ENCODE assay signal across 24 mouse cellular contexts in genomic region chr3:17238407-17238806, GRCm38 (mm10).
DNase-seq lines count a peak whose midpoint lies in the region; ATAC-seq and TF ChIP-seq lines count a peak whose summit lies in the region.
"Had no signal": no experiment of that assay in that cellular context is flagged by ENCODE, and none has a peak within 500 bp of the region (broad histone marks: within the 10 kb centered on the region; RNA-seq: fewer than 3 reads in every experiment).

No protein-coding gene starts in this region.

- no peaks in the 10 kb centered on the region for H3K4me1 ChIP-seq in hindbrain, embryonic 11.5 days (replicated peaks; ENCODE audit: control insufficient read depth, insufficient read depth, low read length)
- no peaks in the 10 kb centered on the region for H3K4me1 ChIP-seq in hindbrain, postnatal 0 days (ENCODE audit: insufficient read depth, low read length)
- H3K4me1 ChIP-seq in ES-E14 (ENCODE audit: control insufficient read depth in 2 of 2, insufficient read depth in 2 of 2, low read length in 2 of 2, poor library complexity in 1 of 2) = no peaks in the 10 kb centered on the region
- H3K4me1 ChIP-seq: embryonic facial prominence, embryonic 13.5 days; embryonic facial prominence, embryonic 15.5 days; forebrain, embryonic 10.5 days; forebrain, embryonic 12.5 days had no signal

- H3K27ac ChIP-seq in hindbrain, embryonic 11.5 days (ENCODE audit: low read depth, low read length) = no peak overlapping the region
- H3K27ac ChIP-seq in hindbrain, postnatal 0 days = no peak overlapping the region
- no peak overlapping the region for H3K27ac ChIP-seq in ES-E14 (ENCODE audit: insufficient read depth, low read depth, low read length, poor library complexity, severe bottlenecking)
- H3K27ac ChIP-seq: embryonic facial prominence, embryonic 13.5 days; embryonic facial prominence, embryonic 15.5 days; forebrain, embryonic 10.5 days; forebrain, embryonic 12.5 days had no signal

- WGBS in hindbrain, embryonic 11.5 days = 11% methylated on average over 1 of the region's 1 CpGs
- 9% methylated on average over 1 of the region's 1 CpGs for WGBS in hindbrain, postnatal 0 days

- H3K4me3 ChIP-seq in hindbrain, embryonic 11.5 days (ENCODE audit: low read depth, low read length) = no peak overlapping the region
- H3K4me3 ChIP-seq in hindbrain, postnatal 0 days (ENCODE audit: low read length) = no peak overlapping the region
- no peak overlapping the region for H3K4me3 ChIP-seq in ES-E14 (ENCODE audit: insufficient read depth in 1 of 2, low read depth in 1 of 2, low read length in 2 of 2, poor library complexity in 1 of 2, severe bottlenecking in 1 of 2)
- H3K4me3 ChIP-seq: embryonic facial prominence, embryonic 13.5 days; embryonic facial prominence, embryonic 15.5 days; erythroblast, embryonic 14.5 days; forebrain, embryonic 10.5 days; forebrain, embryonic 12.5 days had no signal

- in situ Hi-C loops in ES-E14 (cut with MboI; ENCODE audit: low sequenced_read_pairs in 2 of 2, unreplicated experiment in 2 of 2) = no loop called here

- H3K36me3 ChIP-seq in hindbrain, embryonic 11.5 days (ENCODE audit: control insufficient read depth, insufficient read depth, low read length) = no peaks in the 10 kb centered on the region
- no peaks in the 10 kb centered on the region for H3K36me3 ChIP-seq in hindbrain, postnatal 0 days (ENCODE audit: insufficient read depth, low read length)
- no peaks in the 10 kb centered on the region for H3K36me3 ChIP-seq in ES-E14 (ENCODE audit: control insufficient read depth, insufficient read depth, low read length, poor library complexity, severe bottlenecking)
- H3K36me3 ChIP-seq: embryonic facial prominence, embryonic 13.5 days; embryonic facial prominence, embryonic 15.5 days; forebrain, embryonic 10.5 days; forebrain, embryonic 12.5 days had no signal

- H3K4me2 ChIP-seq in hindbrain, embryonic 11.5 days (replicated peaks; ENCODE audit: low read depth, low read length) = no peak overlapping the region
- no peak overlapping the region for H3K4me2 ChIP-seq in hindbrain, postnatal 0 days (ENCODE audit: low read depth, low read length)
- H3K4me2 ChIP-seq: embryonic facial prominence, embryonic 13.5 days; embryonic facial prominence, embryonic 15.5 days; forebrain, embryonic 12.5 days had no signal

- no peak overlapping the region for H3K9ac ChIP-seq in hindbrain, embryonic 11.5 days (ENCODE audit: low read depth, low read length)
- no peak overlapping the region for H3K9ac ChIP-seq in hindbrain, postnatal 0 days (replicated peaks; ENCODE audit: low read length)
- H3K9ac ChIP-seq in ES-E14 (ENCODE audit: insufficient read depth, low read depth, low read length, poor library complexity, severe bottlenecking) = no peak overlapping the region
- H3K9ac ChIP-seq: embryonic facial prominence, embryonic 13.5 days; embryonic facial prominence, embryonic 15.5 days; forebrain, embryonic 12.5 days had no signal

- H3K9me3 ChIP-seq in hindbrain, embryonic 11.5 days (ENCODE audit: control insufficient read depth, low read length) = no peaks in the 10 kb centered on the region
- H3K9me3 ChIP-seq in hindbrain, postnatal 0 days (ENCODE audit: low read length) = no peaks in the 10 kb centered on the region
- no peaks in the 10 kb centered on the region for H3K9me3 ChIP-seq in ES-E14 (ENCODE audit: control insufficient read depth, insufficient read depth, low read depth, low read length)
- H3K9me3 ChIP-seq: embryonic facial prominence, embryonic 13.5 days; embryonic facial prominence, embryonic 15.5 days; forebrain, embryonic 10.5 days; forebrain, embryonic 12.5 days had no signal

- no peak for TF ChIP-seq CTCF in hindbrain, postnatal 0 days (IDR thresholded peaks at IDR 0.05; ENCODE audit: low read depth)

- no peak for ATAC-seq in hindbrain, embryonic 11.5 days (ENCODE audit: low FRiP score)
- no peak for ATAC-seq in hindbrain, postnatal 0 days
- ATAC-seq: forebrain, embryonic 14.5 days; forebrain, embryonic 16.5 days had no signal

- DNase-seq in hindbrain, embryonic 11.5 days (ENCODE audit: low spot score) = peak; percentile 5
- DNase-seq in hindbrain, postnatal 0 days (ENCODE audit: low spot score) = no peak
- DNase-seq in ES-CJ7 (ENCODE audit: low read depth, low spot score) (peak; percentile 83), ES-E14 (ENCODE audit: low read depth, low spot score) (peak; percentile 43), ZHBTc4 (ENCODE audit: low read depth, low spot score) (peak; percentile 67)
- DNase-seq in thymus, postnatal 10 days (ENCODE audit: low spot score in 2 of 2) = no peak
- DNase-seq in retina, embryonic 14.5 days (ENCODE audit: low spot score) = no peak
- DNase-seq: adrenal gland, adult 2 months; adrenal gland, postnatal 10 days; adrenal gland, postnatal 25 days; cerebellum, adult 11 months; cerebellum, adult 18-20 months; cerebellum, adult 8-10 months; cerebellum, adult 9-11 months; cerebellum, postnatal 14 days; cerebellum, postnatal 36 days; embryo, embryonic 11 days had no signal

- H3K27me3 ChIP-seq in hindbrain, embryonic 11.5 days (ENCODE audit: control insufficient read depth, insufficient read depth, low read length) = no peaks in the 10 kb centered on the region
- no peaks in the 10 kb centered on the region for H3K27me3 ChIP-seq in hindbrain, postnatal 0 days (ENCODE audit: insufficient read depth, low read length)
- H3K27me3 ChIP-seq: embryonic facial prominence, embryonic 13.5 days; embryonic facial prominence, embryonic 15.5 days; forebrain, embryonic 12.5 days had no signal

TF ChIP-seq in ES-E14, 5 proteins besides CTCF, POLR2A, EP300 and RAD21:
- TF ChIP-seq ZNF384 (IDR thresholded peaks at IDR 0.05; ENCODE audit: low read depth, low read length) (no peak), HCFC1 (IDR thresholded peaks at IDR 0.05; ENCODE audit: borderline replicate concordance, insufficient read depth, low read length) (no peak), MAFK (IDR thresholded peaks at IDR 0.05; ENCODE audit: insufficient read depth, low read depth, low read length) (no peak), ZC3H11A (IDR thresholded peaks at IDR 0.05; ENCODE audit: borderline replicate concordance, low read depth, low read length) (no peak), CHD2 (IDR thresholded peaks at IDR 0.05; ENCODE audit: low read depth, low read length) (no peak)

Comparison
In these comparisons a context has a peak if more than half of its experiments do, and no peak if none do; other contexts are left out.
1. DNase-seq: peak in hindbrain, embryonic 11.5 days (single experiment), ES-CJ7 (single experiment), ES-E14 (single experiment) and ZHBTc4 (single experiment); none in hindbrain, postnatal 0 days (single experiment), thymus, postnatal 10 days (0 of 2) and retina, embryonic 14.5 days (single experiment).